Mouse (Mus musculus): ENCODE data around the gene Mx1. TPM values are rescaled to one million over a fixed set of nuclear protein-coding genes. Genes with fewer than 3 reads are reported as not detected.

Mx1 gene
- total RNA-seq (2017), result 10.9 and 12.1 TPM in 2 replicates

- peak; percentile 87 for ATAC-seq (replicated peaks; ENCODE audit: low read depth, poor library complexity, severe bottlenecking)
Observed at GRCm38 (mm10) chr16:97462481-97463181, at the start of gene Mx1. Mx1 (minus strand) TSS chr16:97462907.

GRCm38 (mm10) chr16:97512347-97512751 lies 49.6 kb upstream of the Mx1 start:
- no peak for ATAC-seq (replicated peaks; ENCODE audit: low read depth, poor library complexity, severe bottlenecking)

- no peak for ATAC-seq (replicated peaks; ENCODE audit: low read depth, poor library complexity, severe bottlenecking)
Observed at GRCm38 (mm10) chr16:97511495-97511894, 48.8 kb upstream of the Mx1 start.

- ATAC-seq (replicated peaks; ENCODE audit: low read depth, poor library complexity, severe bottlenecking), result peak; percentile 59
Observed at GRCm38 (mm10) chr16:97510849-97511248, 48.1 kb upstream of the Mx1 start.

GRCm38 (mm10) chr16:97507783-97508182 lies 45.1 kb upstream of the Mx1 start:
- ATAC-seq (replicated peaks; ENCODE audit: low read depth, poor library complexity, severe bottlenecking), result no peak

- no peak for ATAC-seq (replicated peaks; ENCODE audit: low read depth, poor library complexity, severe bottlenecking)
Observed at GRCm38 (mm10) chr16:97504793-97505192, 42.1 kb upstream of the Mx1 start.

GRCm38 (mm10) chr16:97503849-97504248 lies 41.1 kb upstream of the Mx1 start:
- peak; percentile 62 for ATAC-seq (replicated peaks; ENCODE audit: low read depth, poor library complexity, severe bottlenecking)

- no peak for ATAC-seq (replicated peaks; ENCODE audit: low read depth, poor library complexity, severe bottlenecking)
Observed at GRCm38 (mm10) chr16:97500901-97501300, 38.2 kb upstream of the Mx1 start.

- no peak for ATAC-seq (replicated peaks; ENCODE audit: low read depth, poor library complexity, severe bottlenecking)
Observed at GRCm38 (mm10) chr16:97499450-97499849, 36.7 kb upstream of the Mx1 start.

GRCm38 (mm10) chr16:97498139-97498538 lies 35.4 kb upstream of the Mx1 start:
- no peak for ATAC-seq (replicated peaks; ENCODE audit: low read depth, poor library complexity, severe bottlenecking)

GRCm38 (mm10) chr16:97497682-97498081 lies 35.0 kb upstream of the Mx1 start:
- no peak for ATAC-seq (replicated peaks; ENCODE audit: low read depth, poor library complexity, severe bottlenecking)

- no peak for ATAC-seq (replicated peaks; ENCODE audit: low read depth, poor library complexity, severe bottlenecking)
Observed at GRCm38 (mm10) chr16:97496026-97496425, 33.3 kb upstream of the Mx1 start.

GRCm38 (mm10) chr16:97492369-97492768 lies 29.7 kb upstream of the Mx1 start:
- no peak for ATAC-seq (replicated peaks; ENCODE audit: low read depth, poor library complexity, severe bottlenecking)

- peak; percentile 83 for ATAC-seq (replicated peaks; ENCODE audit: low read depth, poor library complexity, severe bottlenecking)
Observed at GRCm38 (mm10) chr16:97478655-97479054, 15.9 kb upstream of the Mx1 start.

- ATAC-seq (replicated peaks; ENCODE audit: low read depth, poor library complexity, severe bottlenecking), result peak; percentile 62
Observed at GRCm38 (mm10) chr16:97476524-97476923, 13.8 kb upstream of the Mx1 start.

- ATAC-seq (replicated peaks; ENCODE audit: low read depth, poor library complexity, severe bottlenecking), result no peak
Observed at GRCm38 (mm10) chr16:97475581-97475980, 12.9 kb upstream of the Mx1 start.

GRCm38 (mm10) chr16:97474671-97475070 lies 12.0 kb upstream of the Mx1 start:
- no peak for ATAC-seq (replicated peaks; ENCODE audit: low read depth, poor library complexity, severe bottlenecking)

- ATAC-seq (replicated peaks; ENCODE audit: low read depth, poor library complexity, severe bottlenecking), result peak; percentile 76
Observed at GRCm38 (mm10) chr16:97467993-97468791, 5.5 kb upstream of the Mx1 start.

- ATAC-seq (replicated peaks; ENCODE audit: low read depth, poor library complexity, severe bottlenecking), result no peak
Observed at GRCm38 (mm10) chr16:97467472-97467871, 4.8 kb upstream of the Mx1 start.

GRCm38 (mm10) chr16:97466182-97466957 lies 3.7 kb upstream of the Mx1 start:
- peak; percentile 36; the same call in 1 of the 2 replicates for ATAC-seq (replicated peaks; ENCODE audit: low read depth, poor library complexity, severe bottlenecking)

- ATAC-seq (replicated peaks; ENCODE audit: low read depth, poor library complexity, severe bottlenecking), result no peak
Observed at GRCm38 (mm10) chr16:97461271-97461670, 1.4 kb downstream of the Mx1 start.
